Mouse (Mus musculus): ENCODE measurements around the gene Tubgcp6.

The Tubgcp6 gene

GRCm38 (mm10) chr15:89064891-89065290, 58.0 kb downstream of the Tubgcp6 start:
- no peak for DNase-seq (ENCODE audit: low read depth, low spot score)

GRCm38 (mm10) chr15:89063536-89063935, 59.4 kb downstream of the Tubgcp6 start:
- DNase-seq (ENCODE audit: low read depth, low spot score) = no peak

GRCm38 (mm10) chr15:89063001-89063400, 59.9 kb downstream of the Tubgcp6 start:
- no peak for DNase-seq (ENCODE audit: low read depth, low spot score)

- DNase-seq (ENCODE audit: low read depth, low spot score) = no peak
Observed at GRCm38 (mm10) chr15:89062518-89062910, 60.4 kb downstream of the Tubgcp6 start.

GRCm38 (mm10) chr15:89061761-89062517, 61.0 kb downstream of the Tubgcp6 start:
- DNase-seq (ENCODE audit: low read depth, low spot score) = no peak

- DNase-seq (ENCODE audit: low read depth, low spot score) = no peak
Observed at GRCm38 (mm10) chr15:89060811-89061460, 62.0 kb downstream of the Tubgcp6 start.

- no peak for DNase-seq (ENCODE audit: low read depth, low spot score)
Observed at GRCm38 (mm10) chr15:89060032-89060681, 62.8 kb downstream of the Tubgcp6 start.

- DNase-seq (ENCODE audit: low read depth, low spot score) = no peak
Observed at GRCm38 (mm10) chr15:89059161-89059931, 63.6 kb downstream of the Tubgcp6 start, which contains the start of gene Panx2. TSS of gene Panx2 (plus strand) at chr15:89059734.

GRCm38 (mm10) chr15:89058736-89059135, 64.2 kb downstream of the Tubgcp6 start:
- DNase-seq (ENCODE audit: low read depth, low spot score) = no peak

- DNase-seq (ENCODE audit: low read depth, low spot score) = no peak
Observed at GRCm38 (mm10) chr15:89054666-89055065, 68.2 kb downstream of the Tubgcp6 start.
